Mouse (Mus musculus) midbrain, embryonic 14.5 days (tissue): Measurements from ENCODE around the gene Slc23a2. TPM values are rescaled to one million over a fixed set of nuclear protein-coding genes. Genes with fewer than 3 reads are reported as not detected.

ENCODE experiments used
- ATAC-seq: fragments of 200-750 bp; cut with Nextera tagmentation; 2 replicates; pipeline ENCODE4 v1.8.0; 2017; ENCODE audit warnings: moderate number of reproducible peaks, moderate library complexity; ENCODE audit not compliant: low FRiP score, low TSS enrichment
- DNase-seq: peaks from one replicate; pipeline ENCODE4 v3.0.0-alpha.2; 2015
- H3K27ac ChIP-seq: fragments of 300-500 bp; sonication (generic); replicated peaks from 2 replicates; pipeline ENCODE4 v1.5.1; 2014; ENCODE audit warnings: mild to moderate bottlenecking, low read depth, low read length, moderate library complexity
- H3K27me3 ChIP-seq: fragments of 300-500 bp; sonication (generic); 2 replicates; pipeline ENCODE4 v1.6.1; 2014; ENCODE audit warnings: low read length, control low read depth, mixed read lengths; ENCODE audit not compliant: control insufficient read depth, insufficient read depth
- H3K36me3 ChIP-seq: fragments of 300-500 bp; sonication (generic); 2 replicates; pipeline ENCODE4 v1.6.1; 2014; ENCODE audit warnings: low read length, control low read depth; ENCODE audit not compliant: control insufficient read depth, insufficient read depth
- H3K4me1 ChIP-seq: fragments of 300-500 bp; sonication (generic); 2 replicates; pipeline ENCODE4 v1.6.1; 2014; ENCODE audit warnings: mild to moderate bottlenecking, antibody characterized with exemption, low read length, control low read depth; ENCODE audit not compliant: control insufficient read depth, insufficient read depth
- H3K4me2 ChIP-seq: fragments of 300-500 bp; sonication (generic); 2 replicates; pipeline ENCODE4 v1.6.1; 2014; ENCODE audit warnings: mild to moderate bottlenecking, low read length, moderate library complexity
- H3K4me3 ChIP-seq: fragments of 300-500 bp; sonication (generic); replicated peaks from 2 replicates; pipeline ENCODE4 v1.5.1; 2014; ENCODE audit warnings: low read depth, low read length
- H3K9ac ChIP-seq: fragments of 300-500 bp; sonication (generic); replicated peaks from 2 replicates; pipeline ENCODE4 v1.6.1; 2014; ENCODE audit warnings: mild to moderate bottlenecking, low read length, moderate library complexity
- H3K9me3 ChIP-seq: fragments of 300-500 bp; sonication (generic); 2 replicates; pipeline ENCODE4 v1.6.1; 2016; ENCODE audit warnings: low read length, control low read depth, mixed read lengths; ENCODE audit not compliant: control insufficient read depth
- WGBS: fragments of 180-500 bp; shearing (Covaris S2); extraction: QIAGEN DNeasy Blood & Tissue Kit; methylation state at CpG from one replicate; pipeline ENCODE4 v1.1.7; 2014; 5-methylcytosine and 5-hydroxymethylcytosine counted together
- polyA plus RNA-seq: library from polyadenylated mRNA; unstranded; fragments of >200 nt; fragmentation: Nextera tagmentation; extraction: Ambion mirVana; gene quantifications from 2 replicates; pipeline ENCODE4 v1.2.1, GENCODE M21; 2014

The Slc23a2 gene
- polyA plus RNA-seq, 1 experiment from 2014 or later, result 33.7 TPM

DNA sequence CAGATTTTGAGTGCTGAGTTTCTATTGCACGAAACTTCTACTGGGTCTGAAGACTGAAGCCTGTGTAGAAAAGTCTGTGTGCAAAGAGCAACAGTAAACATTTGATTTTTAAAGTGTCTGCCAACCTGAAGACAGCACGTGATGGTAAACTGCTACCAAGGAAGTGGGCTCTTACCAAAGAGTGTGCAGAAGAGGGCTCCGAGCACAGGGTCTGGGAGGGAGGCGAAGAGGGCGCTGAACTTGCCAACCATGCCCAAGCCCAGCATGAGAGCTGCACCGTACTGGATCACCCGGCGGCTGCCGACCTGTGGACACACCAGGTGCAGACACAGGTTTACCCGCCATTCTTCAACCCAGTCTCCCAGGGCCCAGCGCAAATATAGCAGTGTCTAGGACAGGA, 83.0 kb downstream of the Slc23a2 start:
- ATAC-seq (no peak), DNase-seq (no peak)
- Histone ChIP-seq H3K9me3 (no peaks in the 10 kb centered on the region), H3K27me3 (no peaks in the 10 kb centered on the region), H3K4me2 (no peak overlapping the region), H3K4me1 (no peaks in the 10 kb centered on the region), H3K9ac (no peak overlapping the region), H3K4me3 (no peak overlapping the region), H3K36me3 (peaks cover 61% of the 10 kb centered on the region), H3K27ac (no peak overlapping the region)
- WGBS, result 95% methylated on average over 11 of the region's 11 CpGs

DNA sequence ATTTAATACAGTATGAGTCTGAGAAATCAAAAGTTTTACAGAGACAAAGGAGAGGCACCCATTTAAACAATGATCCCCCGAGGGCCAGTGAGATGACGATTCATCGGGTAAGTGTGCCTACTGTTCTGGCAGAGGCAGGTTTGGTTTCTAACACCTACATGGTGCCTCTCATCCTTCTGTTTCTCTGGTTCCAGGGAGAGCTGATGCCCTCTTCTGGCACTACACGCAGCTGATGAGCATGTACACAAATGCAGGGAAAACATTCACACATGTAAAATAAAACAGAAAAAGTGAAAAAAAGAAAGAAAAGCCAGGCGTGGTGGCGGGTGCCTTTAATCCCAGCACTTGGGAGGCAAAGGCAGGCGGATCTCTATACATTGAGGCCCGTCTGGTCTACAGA, 85.0 kb downstream of the Slc23a2 start:
- no peak overlapping the region for H3K4me3 ChIP-seq
- H3K9ac ChIP-seq, result no peak overlapping the region
- H3K4me2 ChIP-seq, result no peak overlapping the region
- 92% methylated on average over 8 of the region's 8 CpGs for WGBS
- peaks cover 69% of the 10 kb centered on the region for H3K36me3 ChIP-seq
- no peaks in the 10 kb centered on the region for H3K4me1 ChIP-seq
- H3K9me3 ChIP-seq, result no peaks in the 10 kb centered on the region
- DNase-seq (no peak), ATAC-seq (no peak)
- H3K27ac ChIP-seq, result no peak overlapping the region
- H3K27me3 ChIP-seq, result no peaks in the 10 kb centered on the region

DNA sequence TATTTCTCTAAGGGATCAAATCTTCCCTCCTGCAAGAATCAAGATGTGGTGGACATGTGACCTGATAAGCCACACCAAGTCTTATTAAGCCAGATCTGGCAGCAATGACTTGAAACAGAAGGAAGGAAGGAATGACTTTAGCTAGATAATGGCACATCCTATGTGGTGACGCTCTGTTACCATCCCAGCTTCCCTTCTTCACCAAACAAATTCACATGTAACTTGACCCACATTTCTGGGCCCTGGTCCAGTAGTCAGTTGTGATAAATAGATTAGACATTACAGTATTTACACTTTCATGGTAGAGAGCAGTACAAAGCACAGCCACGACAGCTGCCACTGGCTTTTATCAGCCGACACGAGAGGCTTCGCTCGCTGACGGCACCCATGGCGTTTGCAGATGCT, 89.6 kb downstream of the Slc23a2 start:
- 92% methylated on average over 8 of the region's 8 CpGs for WGBS
- Histone ChIP-seq H3K4me2 (no peak overlapping the region), H3K9me3 (no peaks in the 10 kb centered on the region), H3K9ac (no peak overlapping the region), H3K27ac (no peak overlapping the region), H3K36me3 (peaks cover 55% of the 10 kb centered on the region), H3K4me1 (no peaks in the 10 kb centered on the region), H3K27me3 (no peaks in the 10 kb centered on the region), H3K4me3 (no peak overlapping the region)
- ATAC-seq, result no peak
- no peak for DNase-seq

DNA sequence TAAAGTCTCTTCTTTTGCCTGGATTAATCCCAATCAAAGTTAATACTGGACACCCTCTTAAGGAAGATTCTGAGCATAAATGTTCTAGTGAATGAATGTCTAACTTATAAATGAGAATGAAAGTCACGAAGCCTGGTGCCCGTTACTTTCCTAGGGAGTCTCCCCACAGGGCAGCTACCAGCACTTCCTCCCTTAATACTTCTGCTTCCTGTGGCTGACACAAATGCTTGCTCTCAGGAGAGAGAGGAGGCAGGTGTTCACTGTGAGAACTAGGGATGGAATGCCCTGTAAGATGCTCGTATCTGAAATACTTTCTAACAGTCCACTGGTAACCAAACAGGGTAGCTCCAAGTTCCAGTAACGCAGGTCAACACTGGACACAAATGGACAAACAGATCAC, 91.1 kb downstream of the Slc23a2 start:
- no peaks in the 10 kb centered on the region for H3K27me3 ChIP-seq
- H3K36me3 ChIP-seq, result peaks cover 44% of the 10 kb centered on the region
- ATAC-seq (no peak), DNase-seq (no peak)
- WGBS, result 92% methylated on average over 4 of the region's 4 CpGs
- H3K4me3 ChIP-seq, result no peak overlapping the region
- H3K27ac ChIP-seq, result no peak overlapping the region
- H3K9ac ChIP-seq, result no peak overlapping the region
- no peaks in the 10 kb centered on the region for H3K4me1 ChIP-seq
- H3K4me2 ChIP-seq, result no peak overlapping the region
- no peaks in the 10 kb centered on the region for H3K9me3 ChIP-seq

DNA sequence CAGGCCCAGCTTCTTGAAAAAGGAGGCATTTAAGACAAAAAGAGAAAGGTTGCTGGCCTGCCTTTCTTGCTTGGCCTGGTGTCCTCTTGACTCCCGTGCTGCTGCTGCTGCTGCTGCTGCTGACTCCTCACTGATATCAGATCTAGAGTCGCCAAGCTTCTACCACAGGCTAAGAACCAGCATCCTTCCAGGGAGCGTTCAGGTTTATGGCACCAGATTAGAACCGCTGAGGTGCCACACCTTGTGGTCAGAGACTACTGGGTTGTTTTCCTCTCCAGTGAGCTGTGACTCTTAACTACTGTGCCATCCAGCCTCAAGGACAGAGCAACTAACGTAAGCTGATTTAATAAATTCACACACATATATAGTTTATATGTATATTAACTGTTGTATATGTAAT, 93.1 kb downstream of the Slc23a2 start:
- whole genome bisulfite sequencing, result 83% methylated on average over 5 of the region's 5 CpGs
- Histone ChIP-seq H3K27ac (no peak overlapping the region), H3K4me1 (no peaks in the 10 kb centered on the region), H3K27me3 (no peaks in the 10 kb centered on the region), H3K9ac (no peak overlapping the region), H3K4me3 (no peak overlapping the region), H3K4me2 (no peak overlapping the region), H3K9me3 (no peaks in the 10 kb centered on the region), H3K36me3 (peaks cover 24% of the 10 kb centered on the region)
- ATAC-seq (no peak), DNase-seq (no peak)

DNA sequence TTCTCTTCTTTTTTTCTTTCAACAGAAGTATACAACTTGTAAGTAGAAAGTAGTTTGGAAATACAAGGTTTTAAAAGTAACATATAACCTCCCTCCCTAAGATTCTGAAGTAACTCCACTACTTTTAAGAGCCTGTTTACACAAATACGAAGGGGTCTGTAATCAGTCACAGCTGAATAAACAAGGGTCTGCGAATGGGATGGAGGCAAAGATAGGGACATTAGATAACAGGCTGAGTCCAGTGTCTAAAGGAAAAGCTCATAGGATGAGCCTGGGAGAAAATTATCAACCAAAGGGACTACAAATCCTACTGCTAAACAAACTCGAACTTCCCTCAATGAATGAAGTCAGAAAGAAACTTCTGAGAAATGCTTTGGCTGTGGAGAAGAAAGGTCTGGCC, 95.0 kb downstream of the Slc23a2 start:
- Histone ChIP-seq H3K4me3 (no peak overlapping the region), H3K27ac (no peak overlapping the region), H3K36me3 (peaks cover 6% of the 10 kb centered on the region; the same call in 1 of the 2 replicates), H3K9me3 (no peaks in the 10 kb centered on the region), H3K4me1 (no peaks in the 10 kb centered on the region), H3K4me2 (no peak overlapping the region), H3K9ac (no peak overlapping the region), H3K27me3 (no peaks in the 10 kb centered on the region)
- WGBS, result 51% methylated on average over 3 of the region's 3 CpGs
- ATAC-seq (no peak), DNase-seq (no peak)

DNA sequence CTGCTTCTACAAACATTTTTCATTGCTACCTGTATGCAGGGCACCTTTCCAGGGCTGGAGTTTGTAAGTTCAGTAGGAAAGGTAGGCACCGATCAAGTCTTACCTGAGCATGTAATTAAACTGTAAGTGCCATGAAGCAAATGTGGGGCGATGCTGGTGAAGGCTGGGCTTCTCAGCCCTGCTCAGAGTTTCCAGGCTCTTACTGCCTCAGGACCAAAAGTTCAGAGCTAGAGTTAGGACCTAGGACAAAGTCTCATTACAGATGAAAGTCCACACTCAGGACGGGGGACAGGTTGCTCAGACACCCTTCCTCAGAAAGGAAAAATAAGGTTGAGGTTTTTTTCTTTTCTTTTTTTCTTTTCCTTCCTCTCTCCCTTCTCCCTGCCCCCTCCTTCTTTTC, 95.4 kb downstream of the Slc23a2 start:
- DNase-seq, result no peak
- Histone ChIP-seq H3K4me1 (no peaks in the 10 kb centered on the region), H3K9me3 (no peaks in the 10 kb centered on the region), H3K4me3 (no peak overlapping the region), H3K27me3 (no peaks in the 10 kb centered on the region), H3K27ac (no peak overlapping the region), H3K9ac (no peak overlapping the region), H3K36me3 (peaks cover 2% of the 10 kb centered on the region; the same call in 1 of the 2 replicates), H3K4me2 (no peak overlapping the region)
- no peak for ATAC-seq
- WGBS, result 90% methylated on average over 3 of the region's 3 CpGs

DNA sequence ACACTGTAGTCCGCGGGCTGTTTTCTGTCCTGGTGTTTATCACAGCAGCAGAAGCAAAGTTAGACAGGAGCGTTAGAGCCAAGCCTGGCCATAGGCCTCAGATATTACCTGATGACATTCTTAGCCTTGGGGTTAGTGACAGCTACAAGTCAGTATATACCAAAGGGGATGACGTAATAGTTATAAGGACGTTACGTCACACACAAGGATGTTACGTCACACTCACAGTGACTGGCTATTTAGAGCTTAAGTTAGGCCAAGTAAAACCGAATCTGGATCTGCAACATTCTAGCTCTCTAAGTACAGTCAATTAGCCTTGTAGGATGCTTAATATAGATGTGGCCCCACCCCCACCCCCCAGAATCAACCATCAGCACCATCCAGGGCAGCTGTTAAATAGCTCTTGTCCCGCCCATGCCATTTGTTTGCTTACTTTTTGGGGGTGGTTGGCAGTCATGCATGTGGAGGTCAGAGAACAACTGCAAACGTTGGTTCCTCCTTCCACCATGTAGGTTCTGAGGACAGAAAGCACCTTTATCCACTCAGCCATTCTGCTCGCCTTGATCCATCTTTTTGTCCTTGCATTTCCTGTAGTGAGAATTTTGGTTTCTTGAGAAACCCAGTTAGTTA, 96.7 kb downstream of the Slc23a2 start:
- H3K4me1 ChIP-seq, result no peaks in the 10 kb centered on the region
- no peak overlapping the region for H3K9ac ChIP-seq
- no peak for DNase-seq
- H3K4me3 ChIP-seq, result no peak overlapping the region
- no peaks in the 10 kb centered on the region for H3K9me3 ChIP-seq
- H3K27ac ChIP-seq, result no peak overlapping the region
- H3K4me2 ChIP-seq, result no peak overlapping the region
- H3K36me3 ChIP-seq, result no peaks in the 10 kb centered on the region
- 93% methylated on average over 11 of the region's 11 CpGs for WGBS
- no peaks in the 10 kb centered on the region for H3K27me3 ChIP-seq
- no peak for ATAC-seq

DNA sequence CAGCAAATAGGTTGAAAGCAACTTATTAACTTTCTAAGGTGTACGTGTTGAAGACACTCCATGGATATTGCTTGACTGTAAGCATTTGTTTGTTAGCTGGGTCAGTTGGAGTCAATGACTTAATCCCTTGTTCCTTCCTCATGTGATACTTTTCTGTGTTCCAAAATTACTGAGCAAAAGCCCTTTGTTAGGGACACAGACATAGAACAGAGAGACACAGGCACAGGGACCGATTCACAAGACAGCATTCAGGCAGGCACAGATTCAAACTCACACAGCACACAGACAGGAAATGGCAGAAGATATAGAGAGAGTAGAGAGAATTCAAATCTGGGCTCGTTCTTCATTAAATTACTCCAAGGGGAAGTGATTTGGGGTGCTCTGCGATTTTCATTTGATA, 97.5 kb downstream of the Slc23a2 start:
- no peaks in the 10 kb centered on the region for H3K27me3 ChIP-seq
- ATAC-seq, result no peak
- no peaks in the 10 kb centered on the region for H3K36me3 ChIP-seq
- H3K4me2 ChIP-seq, result no peak overlapping the region
- no peak for DNase-seq
- H3K9ac ChIP-seq, result no peak overlapping the region
- no peak overlapping the region for H3K27ac ChIP-seq
- no peaks in the 10 kb centered on the region for H3K4me1 ChIP-seq
- no peaks in the 10 kb centered on the region for H3K9me3 ChIP-seq
- 90% methylated on average over 4 of the region's 4 CpGs for WGBS
- H3K4me3 ChIP-seq, result no peak overlapping the region
